Mouse (Mus musculus) splenic B cell, adult 2 months (primary cell): Measurements from ENCODE around the gene Sema3g.
A peak's percentile ranks its signal among the peaks of the same experiment; 100 is the strongest.

Experiments
- DNase-seq: peaks from one replicate; pipeline ENCODE4 v3.0.0-alpha.2; 2011; ENCODE audit warnings: low read depth, low spot score
- H3K27me3 ChIP-seq: 2 replicates; pipeline ENCODE4 v1.6.1; 2012; ENCODE audit warnings: mild to moderate bottlenecking, low read length, moderate library complexity, mixed read lengths; ENCODE audit not compliant: control insufficient read depth, poor library complexity, insufficient read depth, severe bottlenecking
- H3K36me3 ChIP-seq: 2 replicates; pipeline ENCODE4 v1.6.1; 2012; ENCODE audit warnings: mild to moderate bottlenecking, low read length, moderate library complexity, mixed read lengths; ENCODE audit not compliant: control insufficient read depth, poor library complexity, insufficient read depth, severe bottlenecking

Sema3g gene

DNA sequence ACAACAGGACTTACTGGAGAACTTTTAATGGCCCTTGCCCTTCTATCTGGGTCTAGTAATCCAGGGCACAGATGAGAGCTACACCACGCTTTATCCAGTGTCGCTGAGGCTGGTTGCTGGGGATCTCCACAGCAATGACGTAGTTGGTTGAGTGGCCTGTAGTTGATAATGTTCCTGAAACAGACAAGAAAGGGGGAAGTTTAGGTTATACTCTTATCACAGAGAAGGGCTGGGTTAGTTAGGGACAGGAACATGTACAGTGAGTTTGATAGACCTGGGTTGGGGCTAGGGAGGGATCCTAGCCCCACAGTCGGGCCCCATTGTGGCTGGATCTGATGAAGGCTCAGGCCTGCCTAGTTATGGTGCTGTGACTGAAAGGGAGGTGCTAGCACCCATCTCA lies 42.7 kb downstream of the Sema3g start:
- DNase-seq: no peak

DNA sequence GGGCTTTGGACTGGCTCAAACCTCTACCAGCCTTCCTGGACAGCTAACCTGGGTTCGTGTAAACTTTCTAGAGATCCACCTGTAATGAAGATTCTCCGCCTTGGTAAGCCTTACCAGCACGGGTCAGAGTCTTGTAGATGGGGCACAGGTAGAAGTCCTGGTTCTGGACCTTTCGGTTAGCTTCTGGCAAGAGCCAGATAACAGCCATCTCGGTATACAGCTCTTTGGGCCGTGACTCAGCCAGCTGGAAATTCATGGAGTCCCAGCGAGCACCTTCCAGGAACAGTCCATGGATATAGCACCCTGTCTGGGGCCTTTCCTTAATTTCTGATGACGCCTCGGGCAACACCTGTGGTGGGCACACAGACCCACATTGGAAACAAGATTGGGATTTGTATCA lies 43.3 kb downstream of the Sema3g start:
- Histone ChIP-seq H3K36me3 (peaks cover 19% of the 10 kb centered on the region), H3K27me3 (no peaks in the 10 kb centered on the region)
- no peak for DNase-seq

More for the DNA sequence above, 42.7 kb downstream of the Sema3g start:
- Histone ChIP-seq H3K27me3 (no peaks in the 10 kb centered on the region), H3K36me3 (peaks cover 19% of the 10 kb centered on the region)

DNA sequence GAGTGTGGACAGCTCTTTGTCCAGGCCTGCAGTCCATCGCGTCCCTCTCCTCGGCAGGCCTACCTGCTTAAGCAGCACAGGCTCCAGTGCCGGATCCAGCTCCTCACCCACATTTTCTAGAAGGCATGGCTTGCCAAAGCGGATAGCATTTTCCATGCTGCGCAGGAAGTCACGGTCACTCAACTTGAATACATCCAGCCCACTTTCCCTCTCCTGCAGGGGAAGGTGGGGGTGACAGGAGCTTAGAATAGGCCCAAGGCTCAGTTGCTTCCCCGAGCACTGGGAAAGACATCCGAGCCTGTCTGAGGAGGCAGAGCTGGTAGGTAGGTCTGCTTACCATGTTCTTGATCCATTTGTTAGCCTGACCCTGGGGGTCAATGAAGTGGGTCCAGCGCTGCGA lies 50.0 kb downstream of the Sema3g start:
- H3K27me3 ChIP-seq: no peaks in the 10 kb centered on the region
- H3K36me3 ChIP-seq: no peaks in the 10 kb centered on the region
- DNase-seq: no peak

DNA sequence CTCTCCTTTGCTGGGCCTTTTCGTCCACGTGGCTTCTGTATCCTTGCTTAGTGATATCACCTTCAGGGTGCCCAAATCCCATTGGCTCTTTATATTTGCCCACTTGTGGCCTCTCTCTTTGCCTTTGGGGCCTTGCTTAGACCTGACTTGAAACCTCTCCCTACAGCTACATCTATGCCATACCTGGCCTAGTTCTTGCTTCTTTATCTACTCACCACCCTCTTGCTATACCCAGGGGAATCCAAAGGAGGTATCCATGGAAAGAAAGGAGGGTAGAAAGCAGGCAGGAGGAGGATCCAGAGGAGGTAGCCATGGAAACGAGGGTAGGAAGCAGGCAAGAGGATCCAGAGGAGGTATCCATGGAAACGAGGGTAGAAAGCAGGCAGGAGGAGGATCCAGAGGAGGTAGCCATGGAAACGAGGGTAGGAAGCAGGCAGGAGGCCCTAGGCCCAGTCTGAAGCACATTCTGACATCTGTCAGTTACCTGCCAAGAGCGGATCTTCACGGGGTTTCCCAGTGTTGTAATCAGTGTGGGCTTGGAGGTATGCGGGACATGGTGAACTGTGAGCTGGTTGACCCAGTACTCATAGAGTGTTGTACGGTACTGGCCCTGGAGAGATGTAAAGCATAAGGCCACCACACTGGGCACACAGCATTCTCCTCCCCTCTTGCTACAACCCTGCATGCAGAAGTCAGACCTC lies 50.8 kb downstream of the Sema3g start:
- no peaks in the 10 kb centered on the region for H3K27me3 ChIP-seq
- no peak for DNase-seq

DNA sequence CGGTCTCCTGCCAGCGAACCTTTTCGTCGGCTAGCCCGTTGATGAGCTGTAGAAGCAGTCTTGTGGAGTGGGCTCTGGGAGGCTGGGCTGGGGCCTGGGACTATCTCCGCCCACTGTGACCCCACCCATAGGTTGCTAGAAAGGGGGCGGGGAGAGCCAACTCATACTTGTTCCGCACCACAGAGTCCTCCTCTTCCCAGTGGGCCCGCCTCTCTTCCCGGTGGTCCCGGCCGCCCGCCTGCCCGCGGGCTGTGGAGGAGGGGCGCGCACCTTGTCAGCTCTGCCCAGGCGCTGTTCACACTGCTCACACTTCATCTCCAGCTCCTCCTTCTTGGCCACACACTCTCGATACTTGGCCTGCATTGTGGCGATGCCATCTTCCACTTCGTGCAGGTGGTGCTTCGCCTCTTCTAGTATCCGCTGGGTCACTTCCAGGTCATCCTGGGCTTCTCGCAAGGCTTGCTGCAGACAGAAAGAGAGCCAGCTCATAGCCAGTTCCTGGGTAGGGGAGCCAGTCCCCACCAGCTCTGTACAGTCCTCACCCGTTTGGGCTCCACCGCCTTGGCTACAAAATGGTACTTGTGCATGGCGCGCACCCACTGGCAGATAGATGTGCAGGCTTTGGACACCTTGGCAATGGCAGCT lies 51.9 kb downstream of the Sema3g start:
- H3K36me3 ChIP-seq: no peaks in the 10 kb centered on the region
- H3K27me3 ChIP-seq: no peaks in the 10 kb centered on the region

More for the DNA sequence above, 50.8 kb downstream of the Sema3g start:
- no peaks in the 10 kb centered on the region for H3K36me3 ChIP-seq

DNA sequence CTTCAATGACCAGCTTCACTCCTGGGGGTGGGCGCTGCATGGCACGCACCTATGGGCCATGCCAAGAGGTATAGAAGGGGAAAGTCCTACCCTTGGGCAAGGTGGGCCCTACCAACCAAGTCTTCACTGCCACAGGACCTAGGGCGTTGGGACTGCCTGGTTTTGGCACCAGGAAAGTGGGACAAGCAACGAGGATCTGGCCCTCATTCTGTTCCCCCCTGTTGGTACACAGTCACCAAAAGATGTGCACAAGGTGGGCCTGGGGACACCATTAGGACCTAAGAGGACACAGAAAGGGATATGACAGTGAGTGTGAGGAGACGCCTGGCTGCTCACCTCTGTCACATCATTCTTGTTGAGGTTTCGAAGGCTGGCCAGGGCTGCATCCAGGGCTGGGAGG lies 53.5 kb downstream of the Sema3g start:
- DNase-seq: no peak
- H3K36me3 ChIP-seq: no peaks in the 10 kb centered on the region
- H3K27me3 ChIP-seq: no peaks in the 10 kb centered on the region

More for the DNA sequence above, 51.9 kb downstream of the Sema3g start:
- no peak for DNase-seq

DNA sequence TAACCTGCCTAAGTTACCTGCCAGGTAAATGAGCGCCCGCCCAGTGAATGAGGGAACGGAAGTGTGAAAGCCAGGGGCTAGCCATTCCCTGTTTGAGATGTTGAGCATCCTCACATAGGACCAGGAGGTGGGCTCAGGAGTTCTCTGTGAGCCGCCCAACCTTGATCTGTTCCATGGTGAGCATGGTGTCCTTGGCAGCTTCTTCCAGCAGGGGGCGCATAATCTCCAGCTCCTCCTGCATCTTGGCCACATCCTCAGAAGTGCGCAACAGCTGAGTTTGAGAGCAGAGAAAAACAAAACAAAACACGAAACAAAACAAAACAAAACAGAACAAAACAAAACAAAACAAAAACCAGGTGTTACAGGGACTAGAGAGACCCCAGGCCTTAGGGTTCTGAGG lies 54.5 kb downstream of the Sema3g start:
- H3K27me3 ChIP-seq: no peaks in the 10 kb centered on the region
- no peaks in the 10 kb centered on the region for H3K36me3 ChIP-seq
- DNase-seq: peak; percentile 89
